Mouse (Mus musculus) urinary bladder, postnatal 4 days (tissue): ENCODE results near the gene 1110017D15Rik.
A peak's percentile ranks its signal among the peaks of the same experiment; 100 is the strongest.

ENCODE experiments used
- DNase-seq, 2 experiments: peaks; one replicate each; pipeline ENCODE4 v3.0.0; 2021 to 2022; ENCODE audit warnings: low spot score in 2 of 2

1110017D15Rik gene

DNA sequence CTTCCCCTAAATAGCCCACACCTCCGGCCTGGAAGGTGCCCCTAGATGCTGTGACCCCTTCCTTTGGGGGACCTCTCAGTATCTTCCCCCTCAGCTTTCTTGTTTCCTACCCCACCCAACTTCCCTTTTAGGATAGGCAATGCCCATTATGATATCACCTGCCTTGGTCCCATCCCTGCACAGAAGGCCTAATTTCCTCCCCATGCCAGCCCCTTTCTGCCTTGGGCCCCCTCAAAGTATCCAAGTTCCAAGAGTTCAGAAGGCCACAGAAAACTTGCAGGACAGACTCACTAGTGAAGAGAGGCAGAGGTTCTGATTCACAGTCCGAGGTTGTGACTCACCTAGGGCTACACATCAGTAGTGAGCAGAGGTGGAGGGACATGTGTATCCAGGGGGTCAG is at the start of gene 1110017D15Rik:
Gene 1110017D15Rik, minus strand, starts transcription at position 101 of the 400 bp plus-strand sequence.
- DNase-seq: no peak

DNA sequence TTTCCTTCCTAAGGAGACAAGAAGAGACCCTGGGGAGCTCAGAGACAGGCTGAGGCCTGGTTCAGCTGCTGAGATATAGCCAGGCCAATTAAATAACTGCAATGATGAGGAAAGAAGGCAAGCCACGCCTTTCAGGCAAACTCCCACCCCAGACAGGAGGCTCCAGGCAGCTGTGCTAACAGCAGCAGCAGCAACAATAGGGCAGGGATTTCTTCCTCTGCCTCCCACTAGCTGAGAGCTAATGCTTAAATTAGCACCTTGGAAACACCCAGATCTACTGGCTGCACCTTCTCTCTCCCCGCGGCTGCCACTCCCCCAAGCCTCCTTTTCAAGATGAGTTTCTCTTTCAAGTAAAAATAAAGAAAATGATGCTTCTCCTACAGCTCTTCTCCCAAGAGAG is 49.0 kb upstream of the 1110017D15Rik start:
- DNase-seq: no peak

DNA sequence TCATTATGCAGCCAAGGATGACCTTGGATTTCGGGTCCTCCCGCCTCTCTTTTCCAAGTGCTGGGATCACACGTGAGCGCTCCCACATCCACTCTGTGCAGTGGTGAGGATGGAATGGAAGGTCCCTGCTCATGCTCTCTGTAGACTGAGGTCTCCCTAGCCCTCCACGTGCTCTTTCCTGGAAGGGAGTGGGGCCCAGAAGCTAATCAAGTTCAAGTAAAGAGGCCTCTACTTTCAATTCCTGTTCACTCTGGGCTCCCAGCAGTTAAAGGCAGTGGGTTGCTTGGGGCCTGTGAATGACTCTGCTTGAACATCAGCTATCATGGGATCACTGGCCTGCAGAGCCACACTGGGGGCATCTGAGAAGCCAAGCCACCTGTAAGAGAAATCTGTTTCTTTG is 46.2 kb upstream of the 1110017D15Rik start:
- DNase-seq: no peak

DNA sequence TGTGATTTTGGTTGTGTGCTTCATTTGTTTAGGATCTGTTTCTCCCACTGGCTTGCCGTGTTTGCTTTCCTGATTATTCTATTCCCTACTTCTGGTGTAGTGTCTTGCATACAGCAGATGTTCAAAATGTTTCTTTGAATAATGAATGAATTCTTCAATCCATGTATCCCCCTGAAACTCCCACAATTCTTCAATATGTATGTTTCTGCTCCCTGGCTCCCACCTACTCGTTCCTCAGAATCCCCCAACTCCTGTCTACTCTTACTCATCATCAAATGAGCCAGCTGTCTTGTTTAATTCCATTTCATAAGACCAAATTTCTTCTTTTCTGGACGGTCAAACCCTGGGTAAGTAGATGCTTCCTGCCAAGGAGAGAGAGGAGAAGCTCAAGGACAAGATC is 40.0 kb upstream of the 1110017D15Rik start:
- DNase-seq: no peak

DNA sequence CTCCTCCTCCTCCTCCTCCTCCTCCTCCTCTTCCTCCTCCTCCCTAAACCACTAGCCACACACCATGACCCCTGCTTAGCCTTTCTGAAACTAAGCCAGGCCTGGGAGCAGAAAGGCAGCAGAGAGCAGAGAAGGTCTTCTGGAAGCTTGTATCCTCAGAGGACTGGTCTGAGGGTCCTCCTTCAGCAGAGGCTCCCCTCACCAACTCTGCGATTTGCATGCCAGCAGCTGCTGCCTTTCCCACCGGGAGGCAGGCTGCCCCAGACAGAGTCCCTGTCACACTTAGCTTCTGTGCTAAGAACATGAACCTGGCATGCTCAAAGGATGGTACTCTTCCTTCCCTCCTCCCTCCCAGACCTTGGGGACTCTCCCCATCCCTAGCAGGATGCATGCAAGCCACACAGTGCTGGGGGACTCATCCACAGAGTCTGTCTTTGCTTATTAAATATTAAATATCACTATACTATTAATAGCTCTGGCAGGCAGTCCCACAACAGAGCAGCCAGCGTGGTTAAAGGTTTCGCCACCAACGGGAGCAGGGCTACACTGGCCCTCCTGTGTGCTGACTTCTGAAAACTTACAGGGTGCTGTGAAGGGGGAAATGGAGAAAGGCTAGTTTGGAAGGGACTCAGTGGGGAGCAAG is 39.3 kb upstream of the 1110017D15Rik start:
- no peak for DNase-seq

DNA sequence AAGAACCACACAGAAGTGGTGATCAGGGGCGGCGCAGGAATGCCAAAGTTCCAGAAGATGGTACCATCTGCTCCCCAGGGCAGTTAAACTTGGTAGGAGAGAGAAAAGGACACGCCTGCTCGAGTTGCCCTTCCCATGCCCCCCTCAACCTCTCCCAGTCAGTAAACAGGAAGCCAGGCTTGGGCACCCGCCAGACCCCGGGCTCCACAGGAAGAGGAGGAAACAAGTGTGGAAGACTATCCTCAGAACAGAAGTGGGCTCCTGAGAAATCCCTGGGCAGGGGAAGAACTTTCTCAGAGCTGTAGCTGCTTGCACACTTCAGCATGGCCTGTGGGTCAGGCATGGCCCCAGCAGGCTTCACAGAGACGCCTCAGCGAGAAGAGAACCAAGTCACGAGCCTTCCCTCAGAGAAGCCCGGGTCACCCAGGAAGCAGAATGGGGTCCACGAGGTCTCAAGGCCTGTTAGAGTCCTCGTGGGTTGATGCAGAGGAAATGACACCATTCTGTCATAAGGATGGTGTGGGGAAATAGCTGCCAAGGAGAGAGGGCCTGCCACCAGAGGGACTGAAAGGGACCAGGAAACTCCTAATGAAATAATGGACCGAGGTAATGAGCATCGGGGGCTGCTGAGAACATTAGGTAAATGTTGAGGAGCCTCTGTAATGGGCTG is 38.0 kb upstream of the 1110017D15Rik start:
- peak in 1 of 2 experiments; percentile 32 for DNase-seq

DNA sequence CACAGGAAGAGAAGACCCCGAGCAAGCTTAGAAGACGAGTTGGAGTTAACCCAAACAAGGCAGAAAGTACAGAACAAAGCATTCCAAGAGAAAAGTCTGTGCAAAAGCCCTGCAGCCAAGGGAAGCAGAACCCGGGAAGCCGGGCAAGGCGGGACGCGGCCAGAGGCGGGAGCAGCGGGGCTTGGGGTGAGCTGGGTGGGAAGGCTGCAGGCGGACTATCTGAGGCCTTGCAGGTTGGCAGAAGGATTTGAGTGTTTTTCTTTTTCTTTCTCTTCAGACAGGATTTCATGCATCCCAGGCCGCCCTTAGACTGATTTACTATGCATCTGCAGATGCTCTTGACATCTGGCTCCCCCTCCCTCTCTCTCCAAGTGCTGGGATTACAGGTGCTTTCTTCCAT is 36.0 kb upstream of the 1110017D15Rik start:
- no peak for DNase-seq

DNA sequence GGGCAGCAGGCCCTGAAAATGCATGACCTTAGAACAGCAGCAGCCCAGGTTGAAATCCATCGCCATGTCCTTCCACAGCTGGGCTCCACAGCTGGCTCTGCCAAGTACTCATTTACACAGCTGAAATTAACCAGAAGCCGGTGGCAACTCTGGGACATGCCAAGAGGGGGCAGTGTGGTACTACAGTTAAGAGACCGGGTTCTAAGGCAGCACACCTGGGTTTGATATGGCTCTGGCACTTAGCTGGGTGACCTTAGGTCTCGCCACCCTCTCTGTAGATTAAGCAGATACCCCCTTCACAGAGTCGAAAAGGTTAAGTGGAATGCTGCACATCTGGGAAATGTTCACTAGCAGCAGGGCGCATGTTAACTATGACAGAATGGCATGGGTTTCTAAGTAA is 35.4 kb upstream of the 1110017D15Rik start:
- DNase-seq: peak; percentile 39 to 69

DNA sequence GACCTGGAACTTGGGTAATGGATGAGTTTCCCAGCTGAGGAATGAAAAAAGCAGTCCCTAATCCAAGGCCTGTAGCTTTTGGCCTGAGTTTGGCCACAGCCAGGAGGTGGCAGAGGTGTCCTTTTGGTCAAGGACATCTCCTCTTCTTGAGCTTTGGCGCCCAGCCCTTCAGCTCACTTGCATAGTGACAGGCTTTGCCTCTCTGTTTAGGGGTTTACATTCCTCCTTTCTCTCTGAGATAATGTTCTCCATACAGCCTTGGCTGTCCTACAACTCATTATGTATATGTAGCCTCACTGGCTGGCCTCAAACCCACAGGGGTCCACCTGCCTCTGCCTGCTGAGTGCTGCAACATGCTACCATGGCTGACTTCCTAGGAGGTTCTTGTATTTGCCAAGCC is 30.0 kb upstream of the 1110017D15Rik start:
- DNase-seq: no peak

DNA sequence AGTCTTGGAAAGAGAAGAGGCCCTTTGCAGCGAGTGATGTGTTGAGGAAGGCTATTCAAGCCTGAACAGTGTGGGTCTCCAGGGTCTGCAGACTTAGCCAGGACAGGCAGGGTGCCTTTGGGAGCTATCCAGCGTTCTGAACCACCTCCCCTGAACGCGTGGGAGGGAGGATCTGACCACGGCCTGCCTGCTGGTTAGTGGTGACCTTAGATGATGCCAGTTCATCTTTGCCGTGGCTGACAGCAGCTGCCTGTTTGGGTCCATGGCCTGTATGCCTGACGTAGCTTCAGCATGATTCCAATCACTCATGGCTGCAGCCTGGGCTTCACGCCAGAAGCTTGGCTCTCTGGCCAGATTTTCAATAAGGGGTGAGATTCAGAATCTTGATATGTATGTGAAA is 28.9 kb upstream of the 1110017D15Rik start:
- no peak for DNase-seq

DNA sequence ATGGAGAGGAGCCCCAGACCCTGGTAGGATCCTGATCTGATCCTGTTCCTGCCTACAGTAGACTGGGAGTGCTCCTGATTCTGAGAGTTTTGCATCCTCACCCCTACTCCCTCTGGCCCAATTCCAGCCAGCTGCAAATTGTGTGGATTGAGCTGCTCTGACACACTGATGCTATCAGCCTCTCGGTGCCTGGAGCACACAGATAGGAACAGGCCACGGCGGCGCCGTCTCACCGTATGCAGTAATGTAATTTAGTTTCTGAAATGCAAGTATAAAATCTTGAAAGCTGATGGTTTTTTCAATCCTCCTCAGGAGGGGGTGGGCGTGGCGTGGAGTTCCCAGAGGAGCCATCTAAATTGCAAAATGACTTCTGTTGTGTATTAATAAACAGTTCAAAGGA is 25.0 kb upstream of the 1110017D15Rik start:
- DNase-seq: no peak

DNA sequence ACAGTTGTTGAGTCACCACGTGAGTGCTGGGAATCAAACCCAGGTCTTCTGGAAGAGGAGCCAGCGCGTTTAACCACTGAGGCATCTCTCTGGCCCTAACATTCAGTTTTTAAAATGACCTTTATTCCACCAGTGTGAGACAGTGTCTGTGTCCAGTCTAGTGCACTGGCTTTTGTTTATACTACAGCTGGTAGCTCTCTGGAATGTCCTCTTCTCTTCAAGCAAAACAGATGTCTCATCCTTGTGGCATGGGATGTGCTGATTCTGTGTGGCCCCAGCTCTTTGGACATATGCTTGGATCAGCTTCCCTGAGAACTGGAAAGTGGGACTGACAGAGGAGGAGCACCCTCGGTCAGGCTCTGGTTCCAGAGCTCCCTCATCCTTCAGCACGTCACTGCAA is 17.7 kb upstream of the 1110017D15Rik start:
- DNase-seq: no peak

DNA sequence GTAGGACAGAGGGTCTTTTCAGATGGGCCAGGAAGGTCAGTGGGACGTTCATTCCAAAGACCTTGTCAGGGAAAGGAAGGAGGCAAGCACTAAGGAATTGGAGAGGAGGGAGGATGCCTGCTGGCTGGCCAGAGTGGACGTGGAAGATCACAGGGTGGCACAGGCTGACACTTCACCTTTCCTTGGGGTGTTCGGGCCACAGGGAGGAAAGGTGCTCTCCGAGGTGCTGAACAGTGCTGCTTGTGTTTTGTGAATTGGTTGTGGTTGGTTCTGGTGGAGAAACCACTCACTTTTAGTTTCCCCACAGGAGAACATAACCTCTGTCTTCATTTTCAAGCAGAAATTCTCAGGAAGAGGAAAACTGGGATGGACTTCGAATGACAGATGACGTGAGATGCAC is 15.3 kb upstream of the 1110017D15Rik start:
- no peak for DNase-seq

DNA sequence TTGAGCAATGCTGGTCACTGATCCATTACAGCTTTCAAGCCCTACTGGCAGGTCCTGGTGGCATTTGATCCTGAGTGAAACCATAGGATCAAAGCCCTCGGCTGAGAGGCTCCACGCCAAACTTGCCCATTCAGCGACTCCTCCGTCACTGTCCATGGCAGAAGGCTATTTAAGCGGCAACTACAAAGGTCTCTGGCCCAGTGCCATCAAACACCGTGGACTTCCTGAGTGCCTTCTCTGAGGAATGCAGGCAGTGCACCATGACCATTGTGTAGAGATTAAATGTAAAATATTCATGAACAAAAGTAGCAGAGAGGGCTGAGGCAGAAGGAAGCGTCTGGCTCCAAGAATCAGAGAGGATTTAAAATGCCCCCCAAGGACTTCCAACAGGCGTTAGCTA is 10.9 kb upstream of the 1110017D15Rik start:
- no peak for DNase-seq

DNA sequence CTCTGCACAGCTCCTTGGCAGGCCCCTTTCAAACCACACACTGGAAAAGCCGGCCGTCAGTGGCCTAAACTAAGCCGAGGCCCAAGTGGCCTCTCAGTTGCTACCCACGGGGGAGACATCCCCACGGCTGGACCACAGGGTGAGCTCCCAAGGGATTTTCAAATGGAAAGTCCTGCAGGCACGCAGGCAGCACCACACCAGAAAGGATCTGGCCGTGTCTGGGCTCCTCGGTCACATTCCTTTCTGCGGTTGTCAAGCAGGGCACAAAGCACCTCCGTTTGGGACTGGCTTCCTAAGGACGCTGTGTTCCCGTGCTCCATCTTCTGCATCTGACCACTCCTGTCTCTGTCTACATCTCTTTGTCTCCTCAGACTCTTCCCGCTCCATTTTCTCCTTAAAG is 9.9 kb upstream of the 1110017D15Rik start:
- no peak for DNase-seq

DNA sequence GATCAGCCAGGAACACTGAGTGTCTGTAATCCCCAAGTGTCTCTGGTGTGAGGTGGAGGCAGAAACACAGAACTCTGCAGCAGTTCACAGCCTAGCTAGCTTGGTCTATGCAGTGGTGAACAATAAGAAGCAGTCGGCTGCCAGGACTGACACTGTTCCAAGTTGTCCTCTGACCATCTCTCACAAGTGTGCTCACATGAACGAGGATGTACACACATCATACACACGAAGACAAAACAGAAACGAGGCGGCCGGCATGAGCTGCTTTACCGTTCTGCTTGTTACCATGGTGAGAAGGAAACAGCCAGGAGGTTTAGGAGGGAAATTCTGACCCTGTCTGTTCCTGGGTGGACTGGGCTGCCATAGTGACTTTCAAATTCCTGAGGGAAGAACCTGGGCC is 9.4 kb upstream of the 1110017D15Rik start:
- no peak for DNase-seq

DNA sequence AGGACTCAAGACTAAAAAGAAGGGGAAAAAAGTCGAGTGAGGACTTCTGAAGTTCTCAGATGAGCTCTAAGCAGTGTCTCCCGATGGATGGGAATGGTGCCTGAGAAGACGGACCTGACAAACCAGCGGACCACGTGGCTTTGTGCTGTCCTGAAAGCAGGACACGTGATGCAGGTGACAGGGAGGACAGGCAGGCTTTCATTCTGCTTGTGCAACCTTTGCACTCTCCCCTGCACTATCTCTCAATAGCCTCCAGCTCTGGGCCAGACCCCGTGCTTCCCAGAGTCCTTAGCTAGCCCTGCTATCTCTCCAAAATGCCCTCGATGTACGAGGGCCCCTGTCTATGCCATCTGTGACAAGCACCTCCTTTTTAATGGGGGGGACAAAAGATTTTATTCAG is 7.7 kb upstream of the 1110017D15Rik start:
- DNase-seq: no peak

DNA sequence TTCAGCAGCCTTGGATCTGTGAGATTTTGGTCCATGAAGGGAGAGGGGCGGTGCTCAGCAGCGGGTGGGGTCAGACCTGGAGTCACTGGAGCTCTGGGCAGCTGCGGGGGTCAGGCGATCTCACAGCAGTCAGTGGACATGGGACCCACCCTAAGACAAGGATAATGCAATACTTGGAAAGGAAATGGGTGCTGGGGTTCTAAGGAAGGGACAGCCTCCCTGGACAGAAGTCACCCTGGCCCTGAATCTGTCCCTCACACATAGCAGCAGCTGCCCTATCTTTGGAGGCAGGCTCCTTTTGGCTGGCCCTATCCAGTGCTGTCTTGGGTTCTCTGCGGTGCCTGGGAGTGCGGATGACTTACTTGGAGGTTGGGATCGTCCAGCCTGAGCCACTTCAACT is 6.7 kb upstream of the 1110017D15Rik start:
- DNase-seq: no peak

DNA sequence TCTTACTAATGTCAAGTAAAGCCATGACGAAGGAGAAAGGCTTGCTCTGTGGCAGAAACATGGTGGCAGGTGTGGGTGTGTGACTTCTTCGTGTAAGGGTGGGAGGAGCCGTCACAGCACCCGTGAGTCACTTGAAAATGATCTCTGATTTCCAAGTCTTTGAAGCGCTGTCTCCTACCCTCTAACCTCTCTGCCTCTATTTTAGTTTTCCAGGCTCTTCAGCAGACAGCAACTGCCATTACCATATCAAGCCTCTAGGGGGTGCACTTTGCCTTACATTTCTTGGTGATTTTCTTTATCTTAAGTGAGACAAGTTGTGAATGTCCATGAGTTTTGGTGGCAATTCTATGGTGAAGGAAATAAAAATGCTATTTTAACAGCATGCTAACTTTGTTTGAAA is 5.7 kb upstream of the 1110017D15Rik start:
- DNase-seq: no peak

DNA sequence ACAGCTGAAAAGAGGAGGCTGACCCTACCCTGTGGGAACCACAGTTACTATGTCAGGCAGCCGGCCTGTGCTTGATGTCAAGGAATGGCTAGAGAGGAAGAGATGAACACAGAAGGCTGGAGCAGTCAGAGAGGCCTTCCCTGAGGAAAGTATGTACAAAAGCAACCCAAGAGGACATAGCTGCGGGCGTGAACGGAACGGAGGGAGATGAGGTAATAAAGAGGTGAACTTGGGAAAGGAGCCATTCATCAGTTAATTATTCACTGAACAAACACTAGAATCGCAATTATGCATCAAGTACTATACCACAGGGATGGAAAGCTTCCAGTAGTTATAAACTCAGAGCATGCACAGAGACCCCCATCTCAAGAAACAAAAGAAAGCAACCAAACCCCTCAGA is 5.0 kb upstream of the 1110017D15Rik start:
- DNase-seq: no peak

DNA sequence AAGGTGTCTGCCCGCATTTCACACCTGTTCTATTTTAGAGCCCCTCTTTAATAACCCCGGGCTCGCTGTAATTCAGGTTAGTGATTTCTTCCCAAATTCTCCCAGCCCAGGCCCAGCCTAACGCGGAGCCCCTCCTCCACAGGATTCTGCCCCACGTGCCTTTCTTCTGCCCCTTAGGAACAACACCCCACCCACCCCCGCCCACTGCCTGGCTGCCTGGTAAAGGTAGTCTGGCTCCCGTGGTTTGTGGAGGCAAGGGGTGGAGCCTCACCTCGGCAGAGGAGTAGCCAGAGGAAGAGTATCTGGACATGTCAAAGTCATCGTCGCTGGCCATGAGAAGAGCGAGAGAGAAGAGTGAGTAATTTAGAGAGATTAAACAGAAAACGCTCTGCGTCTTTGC is 3.5 kb upstream of the 1110017D15Rik start:
- no peak for DNase-seq

DNA sequence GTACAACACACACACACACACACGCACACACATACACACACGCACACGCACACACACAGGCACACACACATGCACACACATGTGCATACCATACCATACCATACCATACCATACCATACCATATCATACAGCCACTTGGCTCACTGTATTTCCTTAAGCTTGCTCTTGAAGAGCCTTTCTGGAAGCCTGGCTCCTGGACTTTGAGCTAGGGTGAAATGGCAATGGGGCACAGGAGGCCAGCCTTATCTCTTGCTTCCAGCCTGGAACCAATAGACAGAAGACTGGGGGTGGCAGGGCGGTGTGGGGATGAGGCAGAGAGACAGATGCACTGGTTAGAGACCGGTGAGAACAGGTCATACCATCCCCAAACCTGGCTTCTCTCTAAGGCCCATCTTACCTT is 2.1 kb upstream of the 1110017D15Rik start:
- DNase-seq: no peak

DNA sequence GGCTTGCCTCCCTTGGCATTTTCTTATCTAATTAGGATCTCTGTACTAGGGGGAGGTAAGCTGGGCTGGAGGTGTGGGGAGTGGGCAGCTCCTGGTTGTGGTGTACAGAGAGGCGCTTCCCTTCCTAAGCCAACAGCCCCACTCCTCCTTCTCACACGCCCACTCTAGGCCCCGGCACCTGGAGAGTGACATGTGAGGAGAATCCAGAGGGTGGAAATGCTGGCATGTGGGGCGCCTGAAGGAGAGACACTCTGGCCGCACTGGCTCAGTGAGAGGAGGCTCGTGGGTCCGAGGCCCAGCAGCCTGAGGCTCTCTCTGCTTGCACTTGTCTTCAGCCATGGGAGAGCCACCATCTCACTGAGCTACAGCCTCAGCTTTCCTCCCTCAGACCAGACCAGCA is 1.2 kb upstream of the 1110017D15Rik start:
- no peak for DNase-seq

DNA sequence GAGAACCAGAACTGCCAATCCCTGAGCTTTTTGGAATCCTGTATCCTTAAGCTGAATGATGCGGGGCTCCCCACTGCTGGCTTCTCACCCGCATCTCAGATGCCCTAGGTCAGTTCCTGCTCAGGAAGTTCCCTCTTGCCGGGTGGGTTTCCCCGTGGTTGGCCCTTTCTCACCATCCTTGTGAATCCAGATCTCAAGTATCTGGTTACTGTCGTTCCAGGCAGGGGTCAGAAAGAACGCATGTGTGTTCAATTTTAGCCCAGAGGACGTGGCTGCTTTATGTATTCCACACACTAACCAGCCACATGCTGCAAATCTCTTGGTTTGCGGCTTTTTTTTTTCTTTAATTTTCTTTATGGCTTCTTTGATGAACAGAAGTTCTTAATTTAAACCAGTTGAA is 3.4 kb downstream of the 1110017D15Rik start:
- DNase-seq: no peak
